8 mouse cellular contexts compared by ENCODE assay signal in the genomic region with DNA sequence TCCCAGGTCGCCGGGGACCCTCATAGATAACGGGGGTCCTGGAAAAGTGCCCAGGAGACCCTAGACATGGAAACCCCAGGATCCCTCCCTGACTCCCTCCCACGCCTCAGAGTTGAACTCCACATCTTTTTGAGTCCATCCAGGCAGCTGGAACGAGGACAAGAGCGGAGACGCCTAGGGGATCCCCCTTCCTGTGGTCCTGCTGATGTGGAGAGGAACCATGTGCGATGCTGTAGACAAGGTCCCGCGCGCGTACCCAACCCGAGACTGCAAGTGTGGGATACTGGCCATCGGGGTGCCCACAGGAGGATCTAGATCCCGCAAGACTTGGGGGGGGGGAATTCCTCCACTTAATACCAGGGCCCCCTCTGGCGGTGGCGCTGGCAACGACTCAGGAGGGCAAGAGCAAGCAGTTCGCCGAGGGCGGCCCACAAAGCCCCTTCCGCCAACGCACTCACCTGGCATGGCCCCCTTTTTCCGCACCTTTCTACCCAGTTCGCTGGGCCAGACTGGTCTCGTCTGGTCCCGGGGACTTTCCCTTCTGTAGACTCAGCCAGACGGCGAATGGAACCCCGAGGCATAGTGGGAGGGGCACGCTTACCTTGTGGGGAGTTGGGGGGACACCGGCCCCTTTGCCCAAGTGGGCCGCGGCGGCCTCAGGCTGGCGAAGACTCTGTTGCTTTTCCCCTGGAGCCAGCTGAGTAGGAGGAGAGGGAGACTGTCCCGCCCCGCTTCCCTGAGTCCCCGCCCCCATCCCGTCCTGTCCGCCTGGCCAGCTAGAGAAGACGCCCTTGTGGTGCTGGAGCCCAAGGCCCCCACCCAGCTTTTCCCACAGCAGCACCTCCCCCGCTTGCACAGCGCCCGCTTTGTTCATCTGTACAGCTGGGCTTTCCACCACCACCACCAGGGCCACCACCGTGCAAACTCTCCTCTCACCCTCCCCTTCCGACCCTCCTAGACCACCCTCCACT. TPM values are rescaled to one million over a fixed set of nuclear protein-coding genes. Genes with fewer than 3 reads are reported as not detected.
A peak's percentile ranks its signal among the peaks of the same experiment; 100 is the strongest.
DNase-seq lines count a peak whose midpoint lies in the region; ATAC-seq and TF ChIP-seq lines count a peak whose summit lies in the region.

A gene (minus strand): TSS at position 675 of the 971 bp plus-strand sequence.

- H3K4me3 ChIP-seq in embryonic facial prominence, embryonic 13.5 days: peak within 1 kb of the TSS; percentile 63
- peak within 1 kb of the TSS; percentile 68 for H3K4me3 ChIP-seq in heart, embryonic 11.5 days (ENCODE audit: low read depth, low read length)
- peak within 1 kb of the TSS; percentile 64 for H3K4me3 ChIP-seq in kidney, embryonic 14.5 days (ENCODE audit: low read length)
- peak within 1 kb of the TSS; percentile 64 for H3K4me3 ChIP-seq in liver, adult 2 months (ENCODE audit: insufficient read depth, low read depth, low read length)
- H3K4me3 ChIP-seq in midbrain, postnatal 0 days (ENCODE audit: low read depth, low read length): peak within 1 kb of the TSS; percentile 61

- peak; percentile 60 for TF ChIP-seq CTCF in liver, adult 2 months (IDR thresholded peaks at IDR 0.05; ENCODE audit: low read depth, low read length)
- TF ChIP-seq CTCF in midbrain, postnatal 0 days (IDR thresholded peaks at IDR 0.05): peak; percentile 55

- peaks cover 22% of the 10 kb centered on the region; the same call in 1 of the 2 replicates for H3K27me3 ChIP-seq in embryonic facial prominence, embryonic 13.5 days
- H3K27me3 ChIP-seq in heart, embryonic 11.5 days (ENCODE audit: control insufficient read depth, insufficient read depth, low read length): no peaks in the 10 kb centered on the region
- no peaks in the 10 kb centered on the region for H3K27me3 ChIP-seq in kidney, embryonic 14.5 days (ENCODE audit: control insufficient read depth, insufficient read depth, low read length)
- peaks cover 8% of the 10 kb centered on the region; the same call in 1 of the 2 replicates for H3K27me3 ChIP-seq in liver, adult 2 months (ENCODE audit: control insufficient read depth, insufficient read depth, low read length)
- H3K27me3 ChIP-seq in midbrain, postnatal 0 days (ENCODE audit: insufficient read depth, low read length): peaks cover 3% of the 10 kb centered on the region; the same call in 1 of the 2 replicates

- DNase-seq in 416B (ENCODE audit: low read depth): peak; percentile 83
- DNase-seq in adrenal gland, adult (ENCODE audit: inconsistent age in 2 of 2, low spot score in 1 of 2): peak; percentile 80 to 92
- DNase-seq in liver, adult 2 months (ENCODE audit: extremely low read depth, low read depth, low spot score): no peak
- DNase-seq in midbrain, postnatal 0 days (ENCODE audit: low spot score): peak; percentile 62
- peak; percentile 89 for DNase-seq in testis, postnatal 10 days (ENCODE audit: low spot score)

- 2% methylated on average over 47 of the region's 47 CpGs for WGBS in embryonic facial prominence, embryonic 13.5 days
- WGBS in heart, embryonic 11.5 days (ENCODE audit: insufficient replicate concordance): under 1% methylated on average over 43 of the region's 47 CpGs
- 2% methylated on average over 46 of the region's 47 CpGs for WGBS in kidney, embryonic 14.5 days
- 3% methylated on average over 47 of the region's 47 CpGs for WGBS in liver, adult 2 months
- under 1% methylated on average over 43 of the region's 47 CpGs for WGBS in midbrain, postnatal 0 days

- H3K27ac ChIP-seq in embryonic facial prominence, embryonic 13.5 days: peak within 1 kb of the TSS; percentile 81
- peak within 1 kb of the TSS; percentile 54 for H3K27ac ChIP-seq in heart, embryonic 11.5 days (ENCODE audit: low read depth, low read length)
- H3K27ac ChIP-seq in kidney, embryonic 14.5 days (ENCODE audit: low read depth, low read length): peak within 1 kb of the TSS; percentile 82
- peak within 1 kb of the TSS; percentile 38; the same call in 1 of the 2 replicates for H3K27ac ChIP-seq in liver, adult 2 months (replicated peaks; ENCODE audit: insufficient read depth, low read depth, low read length)
- peak within 1 kb of the TSS; percentile 47 for H3K27ac ChIP-seq in midbrain, postnatal 0 days (ENCODE audit: low read depth, low read length)

- H3K4me2 ChIP-seq in embryonic facial prominence, embryonic 13.5 days: peak within 1 kb of the TSS; percentile 97
- H3K4me2 ChIP-seq in heart, embryonic 11.5 days: peak within 1 kb of the TSS; percentile 98
- H3K4me2 ChIP-seq in kidney, embryonic 14.5 days (replicated peaks; ENCODE audit: low read depth, low read length): peak within 1 kb of the TSS; percentile 97
- H3K4me2 ChIP-seq in midbrain, postnatal 0 days (ENCODE audit: low read depth, low read length, poor library complexity, severe bottlenecking): peak within 1 kb of the TSS; percentile 99

- H3K9me3 ChIP-seq in embryonic facial prominence, embryonic 13.5 days: no peaks in the 10 kb centered on the region
- no peaks in the 10 kb centered on the region for H3K9me3 ChIP-seq in heart, embryonic 11.5 days (replicated peaks; ENCODE audit: control insufficient read depth, low read length)
- 0 out of 2 replicates have a peak, but pooled peaks cover 2% of the 10 kb centered on the region for H3K9me3 ChIP-seq in kidney, embryonic 14.5 days (ENCODE audit: control insufficient read depth, low read length)
- no peaks in the 10 kb centered on the region for H3K9me3 ChIP-seq in midbrain, postnatal 0 days (ENCODE audit: low read length)

- ATAC-seq in embryonic facial prominence, embryonic 13.5 days (ENCODE audit: insufficient number of reproducible peaks, insufficient read depth, low FRiP score, low TSS enrichment, low read depth): peak; percentile 74
- ATAC-seq in heart, embryonic 11.5 days (replicated peaks; ENCODE audit: insufficient number of reproducible peaks, low FRiP score, low TSS enrichment): peak; percentile 54
- ATAC-seq in kidney, embryonic 14.5 days (ENCODE audit: low FRiP score, low TSS enrichment): peak; percentile 83
- peak; percentile 74 for ATAC-seq in midbrain, postnatal 0 days (ENCODE audit: low FRiP score)

- H3K4me1 ChIP-seq in embryonic facial prominence, embryonic 13.5 days: peaks cover 41% of the 10 kb centered on the region
- peaks cover 8% of the 10 kb centered on the region for H3K4me1 ChIP-seq in heart, embryonic 11.5 days (ENCODE audit: control insufficient read depth, insufficient read depth, low read length)
- peaks cover 21% of the 10 kb centered on the region; the same call in 1 of the 2 replicates for H3K4me1 ChIP-seq in kidney, embryonic 14.5 days (ENCODE audit: control insufficient read depth, insufficient read depth, low read length)
- peaks cover 3% of the 10 kb centered on the region; the same call in 1 of the 2 replicates for H3K4me1 ChIP-seq in liver, adult 2 months (ENCODE audit: control insufficient read depth, insufficient read depth, low read length)
- peaks cover 4% of the 10 kb centered on the region; the same call in 1 of the 2 replicates for H3K4me1 ChIP-seq in midbrain, postnatal 0 days (ENCODE audit: insufficient read depth, low read length)

- 0 out of 2 replicates have a peak, but pooled peaks have one; percentile 19 for TF ChIP-seq POLR2A in liver, adult 2 months (IDR thresholded peaks at IDR 0.05; ENCODE audit: extremely low read depth, insufficient read depth, low read length)

- peak within 1 kb of the TSS; percentile 78 for H3K9ac ChIP-seq in embryonic facial prominence, embryonic 13.5 days
- peak within 1 kb of the TSS; percentile 68 for H3K9ac ChIP-seq in heart, embryonic 11.5 days (ENCODE audit: low read depth, low read length)
- peak within 1 kb of the TSS; percentile 67 for H3K9ac ChIP-seq in kidney, embryonic 14.5 days (ENCODE audit: low read depth, low read length)
- peak within 1 kb of the TSS; percentile 77 for H3K9ac ChIP-seq in liver, adult 2 months (ENCODE audit: low read depth, low read length)
- H3K9ac ChIP-seq in midbrain, postnatal 0 days (replicated peaks; ENCODE audit: low read length, poor library complexity, severe bottlenecking): peak within 1 kb of the TSS; percentile 66

- no peaks in the 10 kb centered on the region for H3K79me2 ChIP-seq in liver, adult 2 months (ENCODE audit: control insufficient read depth, insufficient read depth, low read length)

- no peaks in the 10 kb centered on the region for H3K36me3 ChIP-seq in embryonic facial prominence, embryonic 13.5 days
- H3K36me3 ChIP-seq in heart, embryonic 11.5 days (ENCODE audit: control insufficient read depth, insufficient read depth, low read length): no peaks in the 10 kb centered on the region
- H3K36me3 ChIP-seq in kidney, embryonic 14.5 days (ENCODE audit: control insufficient read depth, insufficient read depth, low read length): no peaks in the 10 kb centered on the region
- H3K36me3 ChIP-seq in liver, adult 2 months (ENCODE audit: control insufficient read depth, insufficient read depth, low read length): no peaks in the 10 kb centered on the region
- H3K36me3 ChIP-seq in midbrain, postnatal 0 days (ENCODE audit: insufficient read depth, low read length): no peaks in the 10 kb centered on the region

RNA-seq across cellular contexts. Expression of the gene that starts here (rescaled TPM):
- 37.9 and 38.0 TPM in 2 replicates for polyA plus RNA-seq in embryonic facial prominence, embryonic 13.5 days (2015; fragmentation: Nextera tagmentation; extraction: Ambion mirVana)
- polyA plus RNA-seq in heart, embryonic 11.5 days (2014; fragmentation: Nextera tagmentation; extraction: Ambion mirVana): 23.6 and 24.2 TPM in 2 replicates
- polyA plus RNA-seq in kidney, embryonic 14.5 days (2014; fragmentation: Nextera tagmentation; extraction: Ambion mirVana): 24.9 and 28.7 TPM in 2 replicates
- total RNA-seq in liver, adult 2 months (2014; rRNA removed): 2.2 and 4.6 TPM in 2 replicates
- 2.6 and 5.9 TPM in 2 replicates for polyA plus RNA-seq in liver, adult 2 months (2012; rRNA removed)
- total RNA-seq in midbrain, postnatal 0 days (2014; rRNA removed): 140 and 154 TPM in 2 replicates
- 34.8 and 41.0 TPM in 2 replicates for polyA plus RNA-seq in midbrain, postnatal 0 days (2015; fragmentation: Nextera tagmentation; extraction: Ambion mirVana)

Comparison
In these comparisons a context has a peak if more than half of its experiments do, and no peak if none do; other contexts are left out.
1. RNA of the gene that starts here (total RNA-seq): 140 to 154 TPM in midbrain, postnatal 0 days; 2.2 to 4.6 TPM in liver, adult 2 months; every median in the first group is over 10 times any median in the second.
2. Peak in every context shown above with its lines, with median percentiles within 50 percentile points of each other: ATAC-seq, H3K27ac ChIP-seq, H3K4me2 ChIP-seq, H3K4me3 ChIP-seq and H3K9ac ChIP-seq.